Mouse (Mus musculus) gastrocnemius, postnatal 10 days (tissue): ENCODE results near the gene Shkbp1. TPM values are rescaled to one million over a fixed set of nuclear protein-coding genes. Genes with fewer than 3 reads are reported as not detected.

Experiments used
- DNase-seq: peaks from one replicate; pipeline ENCODE4 v3.0.0; 2021; ENCODE audit warnings: mixed read lengths
- long read RNA-seq, 2 experiments: library from polyadenylated mRNA; stranded (forward); transcript quantifications; one replicate each; pipeline ENCODE4 v2.0.0; 2021
- total RNA-seq, 2 experiments: library from RNA; stranded (reverse); gene quantifications; 2 replicates each; pipeline ENCODE4 v1.2.3; 2021

Shkbp1 gene
- 1 to 10 TPM; 6.1 to 8.1 TPM for total RNA-seq
- long read RNA-seq, experiment 1, transcript Shkbp1-201 (18 exons, 2,358 nt): major isoform, 18 of 24 reads
- long read RNA-seq, experiment 1, partial matches to known transcripts: 2 of 24 reads
- long read RNA-seq, experiment 1, other reads (novel, unspliced or antisense): 4 of 24 reads
- long read RNA-seq, experiment 2, transcript Shkbp1-201 (18 exons, 2,358 nt): major isoform, 10 of 15 reads
- long read RNA-seq, experiment 2, partial matches to known transcripts: 2 of 15 reads
- long read RNA-seq, experiment 2, other reads (novel, unspliced or antisense): 3 of 15 reads

GRCm38 (mm10) chr7:27355745-27356240 lies at the start of gene Shkbp1:
Shkbp1 (minus strand) TSS chr7:27356019.
- peak; percentile 77 for DNase-seq

GRCm38 (mm10) chr7:27404203-27404942 lies 48.6 kb upstream of the Shkbp1 start:
- no peak for DNase-seq

- peak; percentile 65 for DNase-seq
Measured at GRCm38 (mm10) chr7:27402675-27403074, 46.9 kb upstream of the Shkbp1 start.

- DNase-seq: no peak
Measured at GRCm38 (mm10) chr7:27400545-27400944, 44.7 kb upstream of the Shkbp1 start.

- DNase-seq: peak; percentile 42
Measured at GRCm38 (mm10) chr7:27397048-27397949, 41.5 kb upstream of the Shkbp1 start.

GRCm38 (mm10) chr7:27396184-27397047 lies 40.6 kb upstream of the Shkbp1 start:
- DNase-seq: peak; percentile 36

- DNase-seq: no peak
Measured at GRCm38 (mm10) chr7:27395521-27396183, 39.8 kb upstream of the Shkbp1 start.

- DNase-seq: no peak
Measured at GRCm38 (mm10) chr7:27391416-27391815, 35.6 kb upstream of the Shkbp1 start.

- no peak for DNase-seq
Measured at GRCm38 (mm10) chr7:27389213-27389612, 33.4 kb upstream of the Shkbp1 start.

GRCm38 (mm10) chr7:27384731-27385130 lies 28.9 kb upstream of the Shkbp1 start:
- peak; percentile 80 for DNase-seq

GRCm38 (mm10) chr7:27384134-27384533 lies 28.3 kb upstream of the Shkbp1 start:
- DNase-seq: no peak

- no peak for DNase-seq
Measured at GRCm38 (mm10) chr7:27383233-27383632, 27.4 kb upstream of the Shkbp1 start.

- no peak for DNase-seq
Measured at GRCm38 (mm10) chr7:27381560-27381959, 25.7 kb upstream of the Shkbp1 start.

GRCm38 (mm10) chr7:27381009-27381408 lies 25.2 kb upstream of the Shkbp1 start:
- DNase-seq: no peak

GRCm38 (mm10) chr7:27379836-27380235 lies 24.0 kb upstream of the Shkbp1 start:
- DNase-seq: no peak

GRCm38 (mm10) chr7:27378431-27378830 lies 22.6 kb upstream of the Shkbp1 start:
- no peak for DNase-seq

- no peak for DNase-seq
Measured at GRCm38 (mm10) chr7:27375274-27375673, 19.5 kb upstream of the Shkbp1 start.

- peak; percentile 43 for DNase-seq
Measured at GRCm38 (mm10) chr7:27371715-27372462, 16.1 kb upstream of the Shkbp1 start.

GRCm38 (mm10) chr7:27369111-27369510 lies 13.3 kb upstream of the Shkbp1 start:
- no peak for DNase-seq

GRCm38 (mm10) chr7:27367976-27368375 lies 12.2 kb upstream of the Shkbp1 start:
- DNase-seq: no peak
